Mouse (Mus musculus): Measurements from ENCODE around the gene Rnaseh2b. TPM values are rescaled to one million over a fixed set of nuclear protein-coding genes. Genes with fewer than 3 reads are reported as not detected.
A peak's percentile ranks its signal among the peaks of the same experiment; 100 is the strongest.

Rnaseh2b gene
- polyA plus RNA-seq, 1 experiment from 2014 or later: 37.0 TPM

GRCm38 (mm10) chr14:62417501-62417900 lies 125.1 kb downstream of the Rnaseh2b start:
- Histone ChIP-seq H3K27ac (peak overlapping the region; percentile 82; the same call in 1 of the 2 replicates), H3K9me3 (no peaks in the 10 kb centered on the region), H3K36me3 (no peaks in the 10 kb centered on the region), H3K27me3 (no peaks in the 10 kb centered on the region), H3K4me1 (replicated peaks) (peaks cover 22% of the 10 kb centered on the region), H3K9ac (no peak overlapping the region), H3K4me2 (no peak overlapping the region), H3K4me3 (no peak overlapping the region)
- ATAC-seq (ENCODE audit: low FRiP score): no peak
- WGBS: 89% methylated on average over 3 of the region's 3 CpGs

- Histone ChIP-seq H3K27ac (no peak overlapping the region), H3K36me3 (no peaks in the 10 kb centered on the region), H3K9ac (no peak overlapping the region), H3K4me3 (no peak overlapping the region), H3K9me3 (no peaks in the 10 kb centered on the region), H3K4me1 (replicated peaks) (peaks cover 8% of the 10 kb centered on the region), H3K4me2 (no peak overlapping the region), H3K27me3 (no peaks in the 10 kb centered on the region)
- ATAC-seq (ENCODE audit: low FRiP score): no peak
- WGBS: 75% methylated on average over 4 of the region's 4 CpGs
Measured at GRCm38 (mm10) chr14:62422265-62422664, 129.9 kb downstream of the Rnaseh2b start.

Other genes with a start within 250 kb of the Rnaseh2b start
- gene Dleu7, start 458 bp downstream of the Rnaseh2b start, polyA plus RNA-seq (2015; fragmentation: Nextera tagmentation; extraction: Ambion mirVana): 6.0 and 7.0 TPM in 2 replicates
- gene Gucy1b2, start 163.7 kb downstream of the Rnaseh2b start, polyA plus RNA-seq (2015; fragmentation: Nextera tagmentation; extraction: Ambion mirVana): 0.58 and 0.75 TPM in 2 replicates